Mouse (Mus musculus): ENCODE results near the gene Map3k10. TPM values are rescaled to one million over a fixed set of nuclear protein-coding genes. Genes with fewer than 3 reads are reported as not detected.
"Not testable (repeated sequence)": the region's sequence is repeated elsewhere in the genome, so short reads cannot be mapped to it uniquely, and the experiment has no call there.

The Map3k10 gene
- polyA plus RNA-seq, 1 experiment from 2014 or later: 4.2 TPM

DNA sequence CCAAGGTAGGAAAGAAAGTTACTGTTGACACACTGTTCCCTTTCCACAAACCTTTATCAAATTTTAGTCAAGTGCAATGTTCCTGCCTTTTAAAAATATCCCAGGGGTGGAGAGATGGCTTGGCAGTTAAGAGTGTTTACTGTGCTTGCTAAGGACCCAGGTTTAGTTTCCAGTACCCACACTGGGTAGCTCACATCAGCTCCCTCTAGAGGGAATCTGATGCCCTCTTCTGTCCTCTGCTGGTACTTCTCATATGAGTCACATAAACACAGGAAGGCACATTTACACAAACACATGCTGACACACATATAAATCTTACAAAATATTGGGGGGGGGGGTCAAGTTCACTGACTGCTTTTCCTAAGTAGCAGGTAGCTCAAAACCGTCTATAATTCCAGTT, 29.9 kb downstream of the Map3k10 start:
- no peak overlapping the region for H3K4me3 ChIP-seq (ENCODE audit: low read depth, low read length)
- H3K9ac ChIP-seq (ENCODE audit: low read length): no peak overlapping the region
- TF ChIP-seq EP300 (optimal IDR thresholded peaks at IDR 0.05) (no peak), CTCF (IDR thresholded peaks at IDR 0.05; ENCODE audit: low read depth) (peak; percentile 45)
- H3K9me3 ChIP-seq (ENCODE audit: control insufficient read depth, low read length): no peaks in the 10 kb centered on the region
- 57% methylated on average over 1 of the region's 1 CpGs for WGBS
- no peaks in the 10 kb centered on the region for H3K36me3 ChIP-seq (ENCODE audit: control insufficient read depth, insufficient read depth, low read length)
- H3K27me3 ChIP-seq (ENCODE audit: control insufficient read depth, insufficient read depth, low read length): no peaks in the 10 kb centered on the region
- ATAC-seq (ENCODE audit: low FRiP score, low TSS enrichment): no peak
- no peak overlapping the region for H3K4me2 ChIP-seq (replicated peaks; ENCODE audit: low read depth)
- DNase-seq (ENCODE audit: low spot score): no peak
- H3K4me1 ChIP-seq (replicated peaks; ENCODE audit: control insufficient read depth, insufficient read depth): no peaks in the 10 kb centered on the region
- H3K27ac ChIP-seq (replicated peaks): no peak overlapping the region

- H3K4me2 ChIP-seq (replicated peaks; ENCODE audit: low read depth); ATAC-seq (ENCODE audit: low FRiP score, low TSS enrichment); H3K9ac ChIP-seq (ENCODE audit: low read length); H3K27me3 ChIP-seq (ENCODE audit: control insufficient read depth, insufficient read depth, low read length); H3K9me3 ChIP-seq (ENCODE audit: control insufficient read depth, low read length); DNase-seq (ENCODE audit: low spot score); H3K4me1 ChIP-seq (replicated peaks; ENCODE audit: control insufficient read depth, insufficient read depth); H3K4me3 ChIP-seq (ENCODE audit: low read depth, low read length); H3K27ac ChIP-seq (replicated peaks): not testable (repeated sequence)
- H3K36me3 ChIP-seq (ENCODE audit: control insufficient read depth, insufficient read depth, low read length): peaks cover 37% of the 10 kb centered on the region
- 95% methylated on average over 2 of the region's 2 CpGs for whole genome bisulfite sequencing
Measured at GRCm38 (mm10) chr7:27635094-27635493, 39.3 kb downstream of the Map3k10 start.

- TF ChIP-seq CTCF (IDR thresholded peaks at IDR 0.05; ENCODE audit: low read depth) (no peak), EP300 (optimal IDR thresholded peaks at IDR 0.05) (no peak)
Measured at GRCm38 (mm10) chr7:27634691-27635090, 39.7 kb downstream of the Map3k10 start.

DNA sequence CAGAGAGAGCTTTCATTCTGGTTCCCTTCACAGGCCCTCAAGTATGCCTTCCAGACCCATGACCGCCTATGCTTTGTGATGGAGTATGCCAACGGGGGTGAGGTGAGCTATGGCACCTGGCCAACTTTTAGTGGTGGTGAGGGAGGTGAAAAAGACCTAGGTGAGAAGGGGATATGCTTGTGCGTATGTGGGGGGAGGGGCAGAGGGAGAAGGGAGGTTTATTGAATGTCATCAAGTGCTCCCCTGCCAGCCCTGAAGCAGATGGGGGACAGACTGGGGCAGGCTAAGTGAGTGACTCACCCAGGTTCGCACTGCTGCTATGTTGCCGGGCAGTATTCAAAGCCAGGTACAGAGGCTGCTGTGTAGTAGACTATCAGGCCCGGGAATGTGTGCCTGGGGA, 41.2 kb downstream of the Map3k10 start:
- peaks cover 44% of the 10 kb centered on the region for H3K36me3 ChIP-seq (ENCODE audit: control insufficient read depth, insufficient read depth, low read length)
- H3K9me3 ChIP-seq (ENCODE audit: control insufficient read depth, low read length): no peaks in the 10 kb centered on the region
- ATAC-seq (ENCODE audit: low FRiP score, low TSS enrichment) (no peak), DNase-seq (ENCODE audit: low spot score) (no peak)
- H3K27ac ChIP-seq (replicated peaks): no peak overlapping the region
- no peak overlapping the region for H3K4me2 ChIP-seq (replicated peaks; ENCODE audit: low read depth)
- no peak overlapping the region for H3K9ac ChIP-seq (ENCODE audit: low read length)
- H3K4me3 ChIP-seq (ENCODE audit: low read depth, low read length): no peak overlapping the region
- no peaks in the 10 kb centered on the region for H3K27me3 ChIP-seq (ENCODE audit: control insufficient read depth, insufficient read depth, low read length)
- H3K4me1 ChIP-seq (replicated peaks; ENCODE audit: control insufficient read depth, insufficient read depth): no peaks in the 10 kb centered on the region
- TF ChIP-seq CTCF (IDR thresholded peaks at IDR 0.05; ENCODE audit: low read depth): no peak
- no peak for TF ChIP-seq EP300 (optimal IDR thresholded peaks at IDR 0.05)
- 81% methylated on average over 6 of the region's 6 CpGs for WGBS

More at GRCm38 (mm10) chr7:27634691-27635090, 39.7 kb downstream of the Map3k10 start:
- 95% methylated on average over 6 of the region's 6 CpGs for WGBS
- Histone ChIP-seq H3K9me3 (ENCODE audit: control insufficient read depth, low read length) (no peaks in the 10 kb centered on the region), H3K4me1 (replicated peaks; ENCODE audit: control insufficient read depth, insufficient read depth) (no peaks in the 10 kb centered on the region), H3K36me3 (ENCODE audit: control insufficient read depth, insufficient read depth, low read length) (peaks cover 37% of the 10 kb centered on the region), H3K27me3 (ENCODE audit: control insufficient read depth, insufficient read depth, low read length) (no peaks in the 10 kb centered on the region), H3K27ac (replicated peaks) (no peak overlapping the region), H3K9ac (ENCODE audit: low read length) (no peak overlapping the region), H3K4me2 (replicated peaks; ENCODE audit: low read depth) (no peak overlapping the region), H3K4me3 (ENCODE audit: low read depth, low read length) (no peak overlapping the region)
- ATAC-seq (ENCODE audit: low FRiP score, low TSS enrichment): no peak
- no peak for DNase-seq (ENCODE audit: low spot score)

- Histone ChIP-seq H3K4me3 (ENCODE audit: low read depth, low read length) (no peak overlapping the region), H3K27me3 (ENCODE audit: control insufficient read depth, insufficient read depth, low read length) (no peaks in the 10 kb centered on the region), H3K4me2 (replicated peaks; ENCODE audit: low read depth) (no peak overlapping the region), H3K27ac (replicated peaks) (no peak overlapping the region), H3K4me1 (replicated peaks; ENCODE audit: control insufficient read depth, insufficient read depth) (no peaks in the 10 kb centered on the region), H3K9ac (ENCODE audit: low read length) (no peak overlapping the region), H3K36me3 (ENCODE audit: control insufficient read depth, insufficient read depth, low read length) (peaks cover 34% of the 10 kb centered on the region), H3K9me3 (ENCODE audit: control insufficient read depth, low read length) (no peaks in the 10 kb centered on the region)
- 96% methylated on average over 4 of the region's 4 CpGs for WGBS
- ATAC-seq (ENCODE audit: low FRiP score, low TSS enrichment): no peak
- DNase-seq (ENCODE audit: low spot score): no peak
- TF ChIP-seq EP300 (optimal IDR thresholded peaks at IDR 0.05): no peak
- TF ChIP-seq CTCF (IDR thresholded peaks at IDR 0.05; ENCODE audit: low read depth): no peak
Measured at GRCm38 (mm10) chr7:27631439-27631838, 43.0 kb downstream of the Map3k10 start.

GRCm38 (mm10) chr7:27628816-27629215, 45.6 kb downstream of the Map3k10 start:
- 94% methylated on average over 7 of the region's 7 CpGs for WGBS
- DNase-seq (ENCODE audit: low spot score); ATAC-seq (ENCODE audit: low FRiP score, low TSS enrichment); H3K4me2 ChIP-seq (replicated peaks; ENCODE audit: low read depth); H3K27me3 ChIP-seq (ENCODE audit: control insufficient read depth, insufficient read depth, low read length); H3K27ac ChIP-seq (replicated peaks); H3K9me3 ChIP-seq (ENCODE audit: control insufficient read depth, low read length); H3K9ac ChIP-seq (ENCODE audit: low read length); H3K4me3 ChIP-seq (ENCODE audit: low read depth, low read length); H3K4me1 ChIP-seq (replicated peaks; ENCODE audit: control insufficient read depth, insufficient read depth): not testable (repeated sequence)
- peaks cover 25% of the 10 kb centered on the region for H3K36me3 ChIP-seq (ENCODE audit: control insufficient read depth, insufficient read depth, low read length)

All from stomach, postnatal 0 days (tissue).